Mouse (Mus musculus): Measurements from ENCODE around the gene Rad54l2.

- TF ChIP-seq POLR2A (IDR thresholded peaks at IDR 0.05; ENCODE audit: borderline replicate concordance, insufficient read depth, low read length) (no peak), CTCF (IDR thresholded peaks at IDR 0.05; ENCODE audit: borderline replicate concordance, insufficient read depth, low read depth, low read length) (no peak)
Observed at GRCm38 (mm10) chr9:106678242-106678641, 110.8 kb downstream of the Rad54l2 start.
